Mouse (Mus musculus): ENCODE results near the gene Fjx1.

The Fjx1 gene

GRCm38 (mm10) chr2:102416149-102416743 lies 36.1 kb downstream of the Fjx1 start:
- DNase-seq, result no peak

- DNase-seq, result no peak
Measured at GRCm38 (mm10) chr2:102412738-102413137, 39.6 kb downstream of the Fjx1 start.

DNA sequence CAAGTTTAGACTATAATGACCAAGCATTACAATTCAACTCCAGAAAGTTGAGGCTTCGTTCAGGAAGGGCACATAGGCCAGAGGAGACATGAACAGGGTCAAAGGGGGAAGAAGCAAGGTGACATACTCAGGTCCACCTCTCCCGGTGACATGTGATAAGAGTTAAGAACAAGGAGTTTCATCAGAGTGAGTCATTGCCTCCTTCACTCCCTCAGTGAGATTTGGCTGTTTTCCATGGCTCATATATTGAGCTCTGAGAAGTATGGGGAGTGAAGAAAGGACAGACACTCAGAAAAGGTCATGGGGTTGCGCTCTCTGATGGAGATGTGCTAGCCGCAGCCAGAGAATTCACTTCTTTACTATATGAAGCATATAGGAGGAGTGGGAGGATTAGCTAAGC lies 41.7 kb downstream of the Fjx1 start:
- peak; percentile 29 for DNase-seq

GRCm38 (mm10) chr2:102409741-102410140 lies 42.6 kb downstream of the Fjx1 start:
- no peak for DNase-seq

DNA sequence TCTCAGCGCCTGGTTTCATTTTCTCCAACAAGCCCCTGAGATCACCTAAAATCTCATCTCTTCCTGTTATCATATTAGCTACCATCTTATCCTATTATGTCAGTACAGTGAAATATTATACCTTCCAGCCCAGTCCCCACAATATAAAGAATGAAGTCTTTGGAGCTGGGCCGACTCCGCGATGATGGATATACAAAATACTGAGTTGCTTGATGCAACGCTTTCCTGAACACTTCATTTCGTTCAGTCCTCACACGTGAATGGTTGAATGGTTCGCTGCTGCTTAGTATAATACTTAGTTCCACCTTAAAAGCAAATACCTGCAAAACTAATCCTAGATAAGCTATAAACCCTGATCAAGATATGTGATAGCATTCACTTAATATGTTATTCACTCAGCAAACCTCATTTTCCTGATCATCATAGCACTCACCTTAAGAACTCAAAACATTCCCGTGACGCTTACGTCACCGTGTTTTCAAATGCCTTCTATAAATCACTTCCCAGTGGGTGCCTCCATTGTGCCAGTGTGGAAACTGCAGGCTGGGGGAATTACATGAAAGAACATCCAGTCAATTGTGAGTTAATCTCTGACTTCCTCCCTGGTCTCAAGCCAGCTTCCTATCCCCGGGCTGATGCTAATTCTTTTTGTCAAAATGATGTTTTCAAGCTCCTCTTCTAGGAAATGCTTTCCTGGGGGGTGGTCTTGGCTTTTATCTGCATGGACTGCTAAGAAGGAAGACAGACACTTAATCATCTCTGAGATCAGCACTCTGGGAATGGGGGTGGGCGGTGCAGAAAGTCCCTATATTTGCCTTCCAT lies 44.7 kb downstream of the Fjx1 start, which contains the start of gene Trim44:
Gene Trim44, minus strand, starts transcription at position 466 of the 822 bp plus-strand sequence.
- no peak for DNase-seq

- DNase-seq, result peak; percentile 34
Measured at GRCm38 (mm10) chr2:102406324-102407304, 45.7 kb downstream of the Fjx1 start.

DNA sequence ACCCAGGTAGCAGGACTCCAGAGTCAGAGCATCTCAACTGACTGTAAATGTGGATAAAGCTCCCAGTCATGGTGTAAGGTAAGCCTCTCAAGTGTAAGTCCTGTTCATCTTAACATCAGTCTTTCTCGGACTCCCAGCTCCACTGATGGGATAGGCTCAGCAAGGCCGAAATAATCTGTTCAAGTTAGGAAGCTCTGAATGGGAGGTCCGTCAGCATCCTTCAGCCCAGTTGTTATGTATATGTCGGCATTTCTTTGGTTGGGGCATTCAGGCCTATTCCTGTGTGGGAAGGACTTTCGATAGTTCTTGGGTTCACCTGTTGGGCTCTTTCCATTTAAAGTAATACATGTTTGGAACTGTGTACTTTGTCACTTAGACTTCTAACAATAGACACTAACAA lies 48.3 kb downstream of the Fjx1 start:
- no peak for DNase-seq

DNA sequence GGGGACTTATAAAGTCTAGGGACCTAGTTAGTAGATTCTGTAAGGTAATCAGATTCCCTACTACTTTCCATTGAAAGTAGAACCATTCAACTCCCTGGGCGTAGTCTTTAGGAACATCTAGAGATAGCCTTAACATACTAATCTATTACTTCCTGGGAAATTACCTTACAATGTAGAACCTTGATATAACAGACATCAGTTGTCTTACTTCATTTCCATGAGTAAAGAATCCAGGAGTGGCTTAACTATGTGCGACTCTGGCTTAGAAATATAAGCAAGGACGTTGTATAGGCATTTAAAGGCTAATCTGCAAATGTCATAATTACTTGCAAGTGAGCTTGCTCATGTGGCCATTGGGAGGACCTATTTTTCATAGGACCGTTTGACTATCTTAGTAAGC lies 49.0 kb downstream of the Fjx1 start:
- no peak for DNase-seq

DNA sequence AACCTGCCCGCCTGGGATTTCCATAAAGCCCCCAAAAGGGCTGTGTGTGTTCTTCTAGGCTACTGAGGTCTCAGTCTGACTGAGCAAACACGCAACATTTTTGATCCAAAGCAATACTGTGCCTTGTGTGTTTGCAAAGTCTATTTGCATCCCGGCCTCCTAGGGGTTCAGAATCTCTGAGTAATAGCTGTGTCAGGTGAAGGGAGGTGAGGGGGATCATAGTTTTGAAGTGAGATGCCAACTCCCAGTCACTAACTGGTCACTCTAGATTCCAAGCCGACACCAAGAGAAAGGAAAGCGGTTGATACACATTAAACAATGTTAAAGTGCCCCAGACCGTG lies 51.0 kb downstream of the Fjx1 start:
- DNase-seq, result no peak

DNA sequence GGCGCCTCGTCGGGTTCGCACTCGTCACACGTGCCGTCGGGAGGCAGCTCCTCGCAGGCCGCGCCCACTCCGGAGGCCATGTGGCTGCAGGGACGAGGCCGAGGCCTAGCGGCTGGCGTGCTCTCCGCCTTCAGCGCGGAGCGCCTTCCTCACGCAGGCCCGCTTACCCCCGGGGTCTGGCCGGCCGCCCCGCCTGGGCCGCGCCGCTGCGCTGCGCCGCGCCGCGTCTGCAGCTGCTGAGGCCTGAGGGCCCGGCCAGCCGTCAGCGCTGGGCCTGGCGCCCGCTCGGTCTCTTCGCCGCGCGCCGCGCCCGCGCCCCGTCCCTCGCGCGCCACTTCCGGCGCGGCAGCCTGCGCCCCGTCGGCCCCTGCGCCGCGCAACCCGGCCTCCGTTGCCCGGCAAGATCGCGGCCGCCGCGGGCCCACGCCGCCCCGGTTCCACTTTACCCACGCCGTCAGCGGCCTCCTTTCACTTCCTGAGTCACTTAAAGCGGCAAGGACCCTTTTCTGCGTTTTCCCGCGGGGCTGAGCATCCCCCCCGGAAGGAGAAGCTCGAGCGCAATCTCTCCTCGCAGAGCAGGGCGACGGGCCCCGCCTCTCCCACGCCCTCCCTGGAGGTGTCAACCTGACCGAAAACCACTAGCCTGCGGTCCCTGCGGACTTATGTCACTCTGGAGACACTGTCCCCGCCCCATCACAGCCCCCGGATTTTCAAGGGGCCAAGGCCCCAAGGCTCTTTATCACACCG lies 51.5 kb downstream of the Fjx1 start:
- DNase-seq, result peak; percentile 92

GRCm38 (mm10) chr2:102399864-102400604 lies 52.3 kb downstream of the Fjx1 start:
- DNase-seq, result no peak
